Mouse (Mus musculus): Measurements from ENCODE around the gene Slc22a21.

DNA sequence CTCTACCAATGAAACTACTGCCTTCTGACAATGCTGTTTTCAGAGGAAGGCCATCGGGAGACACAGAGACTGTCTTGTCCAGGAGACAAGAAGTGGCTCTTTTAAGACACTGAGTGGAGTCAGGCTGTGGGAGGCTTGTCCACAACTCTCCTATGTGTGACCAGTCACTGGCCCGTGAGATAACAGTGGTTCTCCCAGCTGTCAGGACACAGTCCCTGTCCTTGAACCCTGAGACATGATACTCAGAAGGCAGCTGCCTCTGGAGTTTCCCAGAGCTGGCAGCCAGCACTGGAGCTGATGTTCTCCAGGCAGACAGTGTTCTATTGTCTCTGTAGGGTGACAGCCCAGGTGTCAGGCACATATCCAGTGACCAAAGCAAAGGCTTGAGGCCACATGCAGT is 17.5 kb upstream of the Slc22a21 start:
- TF ChIP-seq POLR2A (IDR thresholded peaks at IDR 0.05; ENCODE audit: low read depth, low read length): no peak
- TF ChIP-seq CTCF (IDR thresholded peaks at IDR 0.05; ENCODE audit: extremely low read depth, insufficient read depth, insufficient read length, insufficient replicate concordance): no peak

Measured in spleen, adult 2 months (tissue).